In genomic region chr2:104358881-104359280, GRCm38 (mm10) we compare ENCODE assay signal across 25 mouse cellular contexts. TPM values are rescaled to one million over a fixed set of nuclear protein-coding genes. Genes with fewer than 3 reads are reported as not detected.
DNase-seq lines count a peak whose midpoint lies in the region; ATAC-seq lines count a peak whose summit lies in the region.
"Had no signal": no experiment of that assay in that cellular context is flagged by ENCODE, and none has a peak within 500 bp of the region (broad histone marks: within the 10 kb centered on the region; RNA-seq: fewer than 3 reads in every experiment).

No protein-coding gene starts in this region.

- DNase-seq in embryo, embryonic 10 days (ENCODE audit: low spot score) = peak; percentile 33
- no peak for DNase-seq in embryo, embryonic 11 days
- no peak for DNase-seq in hindbrain, embryonic 14.5 days (ENCODE audit: low spot score)
- DNase-seq in lung, postnatal 4 days = no peak
- DNase-seq in MN1 (ENCODE audit: low spot score) = peak; percentile 14
- DNase-seq: adrenal gland, postnatal 25 days; cerebellum, adult 11-12 months; cerebellum, postnatal 36 days; gastrocnemius, postnatal 25 days; heart, adult 18-20 months; heart, postnatal 10 days; kidney, adult 2 months; kidney, postnatal 10 days; right cerebral cortex, postnatal 14 days; thymus, adult 2 months had no signal

- H3K4me1 ChIP-seq in hindbrain, embryonic 13.5 days (replicated peaks) = no peaks in the 10 kb centered on the region
- no peaks in the 10 kb centered on the region for H3K4me1 ChIP-seq in hindbrain, embryonic 14.5 days (replicated peaks; ENCODE audit: control insufficient read depth, insufficient read depth, low read length)
- peaks cover 4% of the 10 kb centered on the region; the same call in 1 of the 2 replicates for H3K4me1 ChIP-seq in lung, embryonic 16.5 days (replicated peaks; ENCODE audit: control insufficient read depth, insufficient read depth, low read length)
- no peaks in the 10 kb centered on the region for H3K4me1 ChIP-seq in neural tube, embryonic 15.5 days
- H3K4me1 ChIP-seq: heart, embryonic 12.5 days; limb, embryonic 12.5 days; liver, embryonic 12.5 days; megakaryocyte, embryonic 14.5 days had no signal

- H3K9ac ChIP-seq in hindbrain, embryonic 13.5 days = no peak overlapping the region
- H3K9ac ChIP-seq in hindbrain, embryonic 14.5 days = no peak overlapping the region
- no peak overlapping the region for H3K9ac ChIP-seq in lung, embryonic 16.5 days (ENCODE audit: low read length)
- H3K9ac ChIP-seq in neural tube, embryonic 15.5 days (replicated peaks) = no peak overlapping the region
- H3K9ac ChIP-seq: heart, embryonic 12.5 days; limb, embryonic 12.5 days; liver, embryonic 12.5 days had no signal

- H3K27me3 ChIP-seq in hindbrain, embryonic 13.5 days = no peaks in the 10 kb centered on the region
- H3K27me3 ChIP-seq in hindbrain, embryonic 14.5 days (ENCODE audit: control insufficient read depth, insufficient read depth, low read length) = no peaks in the 10 kb centered on the region
- no peaks in the 10 kb centered on the region for H3K27me3 ChIP-seq in lung, embryonic 16.5 days (ENCODE audit: control insufficient read depth, insufficient read depth, low read depth, low read length)
- H3K27me3 ChIP-seq in neural tube, embryonic 15.5 days (replicated peaks) = no peaks in the 10 kb centered on the region
- H3K27me3 ChIP-seq: heart, embryonic 12.5 days; limb, embryonic 12.5 days; liver, embryonic 12.5 days had no signal

- H3K9me3 ChIP-seq in hindbrain, embryonic 13.5 days = no peaks in the 10 kb centered on the region
- no peaks in the 10 kb centered on the region for H3K9me3 ChIP-seq in hindbrain, embryonic 14.5 days (ENCODE audit: control insufficient read depth, low read length)
- H3K9me3 ChIP-seq in lung, embryonic 16.5 days (ENCODE audit: control insufficient read depth, low read length) = no peaks in the 10 kb centered on the region
- no peaks in the 10 kb centered on the region for H3K9me3 ChIP-seq in neural tube, embryonic 15.5 days (replicated peaks)
- H3K9me3 ChIP-seq: heart, embryonic 12.5 days; limb, embryonic 12.5 days; liver, embryonic 12.5 days; megakaryocyte, embryonic 14.5 days had no signal

- WGBS in hindbrain, embryonic 13.5 days = 84% methylated on average over 1 of the region's 1 CpGs
- 96% methylated on average over 1 of the region's 1 CpGs for WGBS in hindbrain, embryonic 14.5 days
- WGBS in lung, embryonic 16.5 days = 54% methylated on average over 1 of the region's 1 CpGs
- WGBS in neural tube, embryonic 15.5 days = 93% methylated on average over 1 of the region's 1 CpGs

- H3K27ac ChIP-seq in hindbrain, embryonic 13.5 days = no peak overlapping the region
- no peak overlapping the region for H3K27ac ChIP-seq in hindbrain, embryonic 14.5 days
- no peak overlapping the region for H3K27ac ChIP-seq in lung, embryonic 16.5 days (ENCODE audit: low read length)
- H3K27ac ChIP-seq in neural tube, embryonic 15.5 days (replicated peaks) = no peak overlapping the region
- H3K27ac ChIP-seq: limb, embryonic 12.5 days; liver, embryonic 12.5 days; stomach, postnatal 0 days had no signal

- H3K4me3 ChIP-seq in hindbrain, embryonic 13.5 days = no peak overlapping the region
- H3K4me3 ChIP-seq in hindbrain, embryonic 14.5 days (replicated peaks; ENCODE audit: low read length) = no peak overlapping the region
- no peak overlapping the region for H3K4me3 ChIP-seq in lung, embryonic 16.5 days (ENCODE audit: low read length)
- H3K4me3 ChIP-seq in neural tube, embryonic 15.5 days (replicated peaks) = no peak overlapping the region
- H3K4me3 ChIP-seq: heart, embryonic 12.5 days; limb, embryonic 12.5 days; liver, embryonic 12.5 days; megakaryocyte, embryonic 14.5 days had no signal

- H3K36me3 ChIP-seq in hindbrain, embryonic 13.5 days = no peaks in the 10 kb centered on the region
- no peaks in the 10 kb centered on the region for H3K36me3 ChIP-seq in hindbrain, embryonic 14.5 days (replicated peaks; ENCODE audit: control insufficient read depth, insufficient read depth)
- no peaks in the 10 kb centered on the region for H3K36me3 ChIP-seq in lung, embryonic 16.5 days (ENCODE audit: control insufficient read depth, insufficient read depth, low read length)
- H3K36me3 ChIP-seq in neural tube, embryonic 15.5 days = no peaks in the 10 kb centered on the region
- H3K36me3 ChIP-seq: heart, embryonic 12.5 days; limb, embryonic 12.5 days; liver, embryonic 12.5 days had no signal

- peak; percentile 40; the same call in 1 of the 2 replicates for ATAC-seq in hindbrain, embryonic 13.5 days (ENCODE audit: low FRiP score)
- no peak for ATAC-seq in hindbrain, embryonic 14.5 days (ENCODE audit: low FRiP score)
- peak; percentile 53; the same call in 1 of the 2 replicates for ATAC-seq in lung, embryonic 16.5 days (ENCODE audit: low read depth)
- ATAC-seq in neural tube, embryonic 15.5 days (ENCODE audit: low FRiP score) = no peak
- ATAC-seq: CD4-positive, CD25-positive, alpha-beta regulatory T cell, adult 4 months; inflammation-experienced regulatory T-cells, adult 6 months; liver, embryonic 12.5 days had no signal

- no peak overlapping the region for H3K4me2 ChIP-seq in hindbrain, embryonic 13.5 days
- H3K4me2 ChIP-seq in hindbrain, embryonic 14.5 days (replicated peaks) = no peak overlapping the region
- no peak overlapping the region for H3K4me2 ChIP-seq in lung, embryonic 16.5 days (ENCODE audit: low read depth, low read length)
- H3K4me2 ChIP-seq in neural tube, embryonic 15.5 days = no peak overlapping the region
- H3K4me2 ChIP-seq: heart, embryonic 12.5 days; limb, embryonic 12.5 days; liver, embryonic 12.5 days had no signal

RNA-seq across cellular contexts. Expression of gene D430041D05Rik, which starts 51.9 kb away (rescaled TPM):
- 6.8 and 7.3 TPM in 2 replicates for polyA plus RNA-seq in hindbrain, embryonic 13.5 days (2015; fragmentation: Nextera tagmentation; extraction: Ambion mirVana)
- 13.4 and 14.5 TPM in 2 replicates for polyA plus RNA-seq in hindbrain, embryonic 14.5 days (2014; fragmentation: Nextera tagmentation; extraction: Ambion mirVana)
- 0.70 and 0.75 TPM in 2 replicates for polyA plus RNA-seq in lung, embryonic 16.5 days (2015; fragmentation: Nextera tagmentation; extraction: Ambion mirVana)
- 7.7 and 9.5 TPM in 2 replicates for polyA plus RNA-seq in neural tube, embryonic 15.5 days (2015; fragmentation: Nextera tagmentation; extraction: Ambion mirVana)
- polyA plus RNA-seq: CD4-positive, CD25-positive, alpha-beta regulatory T cell, adult 4 months had no signal

Comparison
In these comparisons a context has a peak if more than half of its experiments do, and no peak if none do; other contexts are left out.
1. DNase-seq: peak in embryo, embryonic 10 days (single experiment) and MN1 (single experiment); none in embryo, embryonic 11 days (single experiment), hindbrain, embryonic 14.5 days (single experiment) and lung, postnatal 4 days (0 of 2).
2. ATAC-seq: peak in hindbrain, embryonic 13.5 days (single experiment) and lung, embryonic 16.5 days (single experiment); none in hindbrain, embryonic 14.5 days (single experiment) and neural tube, embryonic 15.5 days (single experiment).